Mouse (Mus musculus) forebrain, embryonic 11.5 days (tissue): ENCODE measurements around the gene Mcts2. TPM values are rescaled to one million over a fixed set of nuclear protein-coding genes. Genes with fewer than 3 reads are reported as not detected.

ENCODE experiments used
- ATAC-seq: fragments of 200-750 bp; cut with Nextera tagmentation; replicated peaks from 2 replicates; pipeline ENCODE4 v1.8.0; 2017; ENCODE audit warnings: moderate TSS enrichment; ENCODE audit not compliant: low FRiP score
- DNase-seq: peaks from one replicate; pipeline ENCODE4 v3.0.0-alpha.2; 2017; ENCODE audit warnings: low spot score
- H3K27ac ChIP-seq: fragments of 300-500 bp; sonication (generic); 2 replicates; pipeline ENCODE4 v1.5.1; 2014; ENCODE audit warnings: low read depth, low read length
- H3K27me3 ChIP-seq: fragments of 300-500 bp; sonication (generic); 2 replicates; pipeline ENCODE4 v1.6.1; 2014; ENCODE audit warnings: mild to moderate bottlenecking, low read length, mixed read lengths; ENCODE audit not compliant: control insufficient read depth, insufficient read depth
- H3K36me3 ChIP-seq: fragments of 300-500 bp; sonication (generic); 2 replicates; pipeline ENCODE4 v1.6.1; 2014; ENCODE audit warnings: mild to moderate bottlenecking, low read length, moderate library complexity, mixed read lengths; ENCODE audit not compliant: control insufficient read depth, insufficient read depth
- H3K4me1 ChIP-seq: fragments of 300-500 bp; sonication (generic); replicated peaks from 2 replicates; pipeline ENCODE4 v1.6.1; 2014; ENCODE audit warnings: low read length, mixed read lengths; ENCODE audit not compliant: control insufficient read depth, insufficient read depth
- H3K4me2 ChIP-seq: fragments of 300-500 bp; sonication (generic); 2 replicates; pipeline ENCODE4 v1.6.1; 2014; ENCODE audit warnings: low read depth, mild to moderate bottlenecking, low read length, moderate library complexity, mixed read lengths; ENCODE audit not compliant: severe bottlenecking
- H3K4me3 ChIP-seq: fragments of 300-500 bp; sonication (generic); 2 replicates; pipeline ENCODE4 v1.5.1; 2014; ENCODE audit warnings: low read depth, low read length
- H3K9ac ChIP-seq: fragments of 300-500 bp; sonication (generic); 2 replicates; pipeline ENCODE4 v1.6.1; 2014; ENCODE audit warnings: low read length
- H3K9me3 ChIP-seq: fragments of 300-500 bp; sonication (generic); 2 replicates; pipeline ENCODE4 v1.6.1; 2016; ENCODE audit warnings: low read length, mixed read lengths; ENCODE audit not compliant: control insufficient read depth
- WGBS: fragments of 180-500 bp; shearing (Covaris S2); extraction: QIAGEN DNeasy Blood & Tissue Kit; methylation state at CpG from one replicate; pipeline ENCODE4 v1.1.7; 2014; 5-methylcytosine and 5-hydroxymethylcytosine counted together
- polyA plus RNA-seq: library from polyadenylated mRNA; unstranded; fragments of >200 nt; fragmentation: Nextera tagmentation; extraction: Ambion mirVana; gene quantifications from 2 replicates; pipeline ENCODE4 v1.2.1, GENCODE M21; 2014

Mcts2 gene
- polyA plus RNA-seq, 1 experiment from 2014 or later, result 37.9 TPM

- no peak overlapping the region for H3K27ac ChIP-seq
- peak overlapping the region; percentile 9; the same call in 1 of the 2 replicates for H3K4me3 ChIP-seq
- DNase-seq (no peak), ATAC-seq (peak; percentile 8; the same call in 1 of the 2 replicates)
- H3K36me3 ChIP-seq, result no peaks in the 10 kb centered on the region
- no peaks in the 10 kb centered on the region for H3K4me1 ChIP-seq
- H3K27me3 ChIP-seq, result peaks cover 2% of the 10 kb centered on the region; the same call in 1 of the 2 replicates
- WGBS, result 77% methylated on average over 3 of the region's 3 CpGs
- H3K9me3 ChIP-seq, result no peaks in the 10 kb centered on the region
- peak overlapping the region; percentile 37 for H3K9ac ChIP-seq
- peak overlapping the region; percentile 55 for H3K4me2 ChIP-seq
Observed at GRCm38 (mm10) chr2:152724332-152724723, 37.5 kb downstream of the Mcts2 start.

- H3K4me1 ChIP-seq, result no peaks in the 10 kb centered on the region
- no peaks in the 10 kb centered on the region for H3K9me3 ChIP-seq
- peaks cover 2% of the 10 kb centered on the region; the same call in 1 of the 2 replicates for H3K27me3 ChIP-seq
- no peak overlapping the region for H3K27ac ChIP-seq
- no peak overlapping the region for H3K4me2 ChIP-seq
- DNase-seq (no peak), ATAC-seq (no peak)
- no peaks in the 10 kb centered on the region for H3K36me3 ChIP-seq
- no peak overlapping the region for H3K4me3 ChIP-seq
- no peak overlapping the region for H3K9ac ChIP-seq
- WGBS, result 67% methylated on average over 15 of the region's 15 CpGs
Observed at GRCm38 (mm10) chr2:152725178-152725750, 38.4 kb downstream of the Mcts2 start.

GRCm38 (mm10) chr2:152726213-152726612 is 39.4 kb downstream of the Mcts2 start:
- no peak overlapping the region for H3K27ac ChIP-seq
- no peak overlapping the region for H3K9ac ChIP-seq
- H3K36me3 ChIP-seq, result no peaks in the 10 kb centered on the region
- H3K27me3 ChIP-seq, result peaks cover 2% of the 10 kb centered on the region; the same call in 1 of the 2 replicates
- H3K4me1 ChIP-seq, result no peaks in the 10 kb centered on the region
- no peak overlapping the region for H3K4me3 ChIP-seq
- no peaks in the 10 kb centered on the region for H3K9me3 ChIP-seq
- no peak for ATAC-seq
- WGBS, result 88% methylated on average over 6 of the region's 6 CpGs
- DNase-seq, result no peak
- no peak overlapping the region for H3K4me2 ChIP-seq

GRCm38 (mm10) chr2:152726751-152727335 is 40.0 kb downstream of the Mcts2 start:
- peaks cover 2% of the 10 kb centered on the region; the same call in 1 of the 2 replicates for H3K27me3 ChIP-seq
- H3K4me2 ChIP-seq, result no peak overlapping the region
- ATAC-seq (no peak), DNase-seq (no peak)
- H3K4me3 ChIP-seq, result no peak overlapping the region
- no peaks in the 10 kb centered on the region for H3K36me3 ChIP-seq
- H3K4me1 ChIP-seq, result no peaks in the 10 kb centered on the region
- no peak overlapping the region for H3K9ac ChIP-seq
- no peak overlapping the region for H3K27ac ChIP-seq
- H3K9me3 ChIP-seq, result no peaks in the 10 kb centered on the region
- 76% methylated on average over 6 of the region's 6 CpGs for WGBS

GRCm38 (mm10) chr2:152727795-152728510 is 41.1 kb downstream of the Mcts2 start:
- no peak for ATAC-seq
- Histone ChIP-seq H3K4me1 (no peaks in the 10 kb centered on the region), H3K36me3 (no peaks in the 10 kb centered on the region)

GRCm38 (mm10) chr2:152728594-152728993 is 41.8 kb downstream of the Mcts2 start:
- Histone ChIP-seq H3K36me3 (no peaks in the 10 kb centered on the region), H3K4me1 (no peaks in the 10 kb centered on the region), H3K27ac (no peak overlapping the region), H3K4me3 (no peak overlapping the region), H3K9me3 (no peaks in the 10 kb centered on the region), H3K9ac (no peak overlapping the region), H3K4me2 (no peak overlapping the region), H3K27me3 (peaks cover 2% of the 10 kb centered on the region; the same call in 1 of the 2 replicates)
- ATAC-seq (no peak), DNase-seq (no peak)
- 84% methylated on average over 7 of the region's 7 CpGs for WGBS

More at GRCm38 (mm10) chr2:152727795-152728510, 41.1 kb downstream of the Mcts2 start:
- Histone ChIP-seq H3K27ac (0 out of 2 replicates have a peak overlapping the region, but pooled peaks have one; percentile 25), H3K4me2 (no peak overlapping the region), H3K27me3 (peaks cover 2% of the 10 kb centered on the region; the same call in 1 of the 2 replicates), H3K9me3 (no peaks in the 10 kb centered on the region), H3K9ac (no peak overlapping the region), H3K4me3 (no peak overlapping the region)
- 89% methylated on average over 14 of the region's 14 CpGs for WGBS
- DNase-seq, result no peak

- Histone ChIP-seq H3K36me3 (no peaks in the 10 kb centered on the region), H3K4me1 (no peaks in the 10 kb centered on the region; the same call in 1 of the 2 replicates), H3K27me3 (no peaks in the 10 kb centered on the region; the same call in 1 of the 2 replicates), H3K4me3 (no peak overlapping the region), H3K9ac (no peak overlapping the region), H3K4me2 (no peak overlapping the region), H3K9me3 (no peaks in the 10 kb centered on the region), H3K27ac (no peak overlapping the region; the same call in 1 of the 2 replicates)
- WGBS, result 61% methylated on average over 8 of the region's 8 CpGs
- DNase-seq (no peak), ATAC-seq (no peak; the same call in 1 of the 2 replicates)
Observed at GRCm38 (mm10) chr2:152729013-152729635, 42.3 kb downstream of the Mcts2 start.

GRCm38 (mm10) chr2:152729636-152730020 is 42.8 kb downstream of the Mcts2 start:
- ATAC-seq (no peak; the same call in 1 of the 2 replicates), DNase-seq (no peak)
- WGBS, result 62% methylated on average over 7 of the region's 7 CpGs
- H3K4me2 ChIP-seq, result no peak overlapping the region
- H3K4me3 ChIP-seq, result no peak overlapping the region
- peaks cover under 1% of the 10 kb centered on the region; the same call in 1 of the 2 replicates for H3K4me1 ChIP-seq
- peak overlapping the region; percentile 31 for H3K27ac ChIP-seq
- H3K27me3 ChIP-seq, result no peaks in the 10 kb centered on the region
- H3K9me3 ChIP-seq, result no peaks in the 10 kb centered on the region
- no peaks in the 10 kb centered on the region for H3K36me3 ChIP-seq
- H3K9ac ChIP-seq, result no peak overlapping the region
